Mouse (Mus musculus) heart, postnatal 25 days (tissue): ENCODE data around the gene Ube2dnl1. TPM values are rescaled to one million over a fixed set of nuclear protein-coding genes. Genes with fewer than 3 reads are reported as not detected.

Experiments used
- DNase-seq: peaks from one replicate; pipeline ENCODE4 v3.0.0; 2022; ENCODE audit warnings: low spot score
- intact Hi-C: fragments of 180-260 bp; cut with DNase I; formaldehyde crosslinking; loops from one replicate; pipeline ENCODE4 v1.15.1; 2025
- total RNA-seq, 2 experiments: library from RNA; stranded (reverse); gene quantifications; 2 replicates each; pipeline ENCODE4 v1.2.3; 2021

The Ube2dnl1 gene
- not detected for total RNA-seq

DNA sequence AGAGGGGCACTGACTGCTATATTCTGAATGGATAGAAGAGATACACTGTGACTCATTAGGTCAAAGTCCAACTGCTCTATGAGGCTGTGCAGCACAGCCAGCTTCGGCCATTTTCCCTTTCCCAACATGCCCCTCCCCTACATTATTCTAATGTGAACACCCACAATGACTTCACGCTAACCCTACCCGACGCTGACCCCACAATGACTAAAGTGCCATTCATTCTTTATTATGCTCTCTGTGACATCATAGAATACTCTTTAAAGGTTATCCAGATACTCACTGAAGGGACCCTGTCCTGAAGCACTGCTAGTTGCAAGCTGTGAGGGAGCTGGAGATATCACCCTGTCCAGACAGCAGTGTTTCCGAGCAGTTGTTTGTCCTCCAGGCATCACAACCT is at the start of gene Ube2dnl1:
Ube2dnl1 (plus strand) TSS at position 301 of the 400 bp plus-strand sequence.
- no peak for DNase-seq
- intact Hi-C loops: no loop called here

DNA sequence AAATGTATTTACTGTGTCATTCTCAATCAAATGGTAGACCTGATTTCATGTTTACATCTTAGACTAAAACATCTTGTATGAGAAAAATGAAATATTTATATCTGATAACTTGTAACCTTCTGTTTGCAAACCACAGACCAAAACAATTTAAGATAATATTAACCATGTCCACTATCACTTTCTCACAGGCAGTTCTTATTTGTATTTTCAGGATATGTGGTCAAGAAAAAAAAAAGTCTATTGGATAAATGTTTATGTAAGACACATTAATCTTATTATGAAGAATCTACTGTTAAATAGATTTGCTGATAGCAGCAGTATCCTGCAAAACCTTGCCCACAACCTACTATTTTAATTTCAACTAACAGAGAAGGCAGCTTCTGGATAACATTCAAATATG is 9.3 kb upstream of the Ube2dnl1 start:
- intact Hi-C loops: no loop called here
- DNase-seq: no peak

DNA sequence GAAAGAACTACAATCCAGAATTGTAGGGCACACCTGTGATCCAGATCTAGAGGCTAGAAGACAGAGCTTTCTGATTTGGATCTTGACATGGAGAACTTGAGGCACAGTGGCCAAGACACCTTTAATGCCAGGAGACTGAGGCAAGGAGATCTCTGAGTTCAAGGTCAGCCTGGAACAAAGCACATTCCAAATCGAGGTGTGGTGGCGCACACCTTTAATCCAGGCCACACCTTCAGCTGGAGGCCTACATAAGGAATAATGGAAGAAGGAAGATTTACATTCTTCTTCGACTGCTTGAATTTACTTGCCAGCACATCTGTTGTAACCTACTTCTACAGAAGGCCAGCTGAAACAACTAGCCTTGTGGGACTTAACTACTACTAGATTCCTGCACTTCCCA is 7.3 kb upstream of the Ube2dnl1 start:
- intact Hi-C loops: no loop called here
- DNase-seq: no peak

DNA sequence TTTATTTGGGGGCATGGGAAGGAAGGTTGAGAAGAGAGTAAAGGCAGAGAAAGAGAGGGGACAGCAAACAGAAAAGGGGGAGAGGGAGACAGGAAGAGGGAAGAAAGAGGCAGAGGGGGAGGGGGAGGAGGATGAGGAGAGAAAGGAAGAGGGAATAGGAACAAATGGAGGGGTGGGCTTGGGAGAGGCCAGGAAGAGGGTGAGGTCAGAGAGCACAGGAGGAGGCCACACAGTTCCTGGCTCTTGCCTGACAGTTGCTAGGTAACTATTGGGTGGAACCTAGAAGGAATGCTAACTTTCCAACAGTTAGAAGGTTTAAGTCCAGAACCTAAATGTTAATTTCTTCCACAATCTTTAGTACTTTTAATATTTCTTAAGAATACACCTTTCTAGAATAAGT is 1.4 kb upstream of the Ube2dnl1 start:
- intact Hi-C loops: no loop called here
- no peak for DNase-seq

DNA sequence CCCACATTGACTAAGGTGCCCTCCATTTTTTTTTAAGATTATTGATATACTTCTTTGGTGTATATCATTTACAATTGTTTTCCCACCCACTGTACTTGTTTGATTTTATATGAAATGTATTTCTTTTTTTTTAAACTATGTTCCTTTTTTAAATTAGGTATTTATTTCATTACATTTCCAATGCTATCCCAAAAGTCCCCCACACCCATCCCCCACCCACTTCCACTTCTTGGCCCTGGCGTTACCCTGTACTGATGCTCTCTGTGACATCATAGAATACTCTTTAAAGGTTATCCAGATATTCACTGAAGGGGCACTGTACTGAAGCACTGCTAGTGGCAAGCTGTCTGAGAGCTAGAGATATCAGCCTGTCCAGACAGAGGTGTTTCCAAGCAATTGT is 2.5 kb downstream of the Ube2dnl1 start, which contains the start of gene Ube2dnl2:
Ube2dnl2 (plus strand) TSS at position 301 of the 400 bp plus-strand sequence.
- no peak for DNase-seq
- intact Hi-C loops: no loop called here

DNA sequence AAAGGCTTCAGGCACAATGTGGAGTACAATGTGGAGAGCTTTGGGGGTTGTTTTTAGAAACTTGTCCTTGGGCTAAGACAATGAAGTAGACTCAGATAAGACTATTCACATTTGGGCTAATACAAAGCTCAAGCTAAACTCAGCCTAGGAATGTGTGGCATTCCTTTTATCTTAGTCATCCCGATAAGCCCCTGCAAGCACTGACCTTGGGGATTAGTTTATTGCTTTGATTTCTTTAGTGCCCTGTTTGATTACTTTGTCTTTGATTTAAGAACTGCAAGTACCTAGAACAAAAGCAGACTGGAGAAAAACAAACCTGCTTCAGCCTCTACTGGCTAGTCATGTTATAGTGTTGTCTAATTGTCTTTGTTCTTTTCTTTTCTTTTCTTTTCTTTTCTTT is 50.3 kb downstream of the Ube2dnl1 start:
- DNase-seq: no peak
- intact Hi-C loops: no loop called here

Other genes with a start within 250 kb of the Ube2dnl1 start
- not detected for gene Ube2dnl2, start 2.6 kb downstream of the Ube2dnl1 start, total RNA-seq